Mouse (Mus musculus): Measurements from ENCODE around the gene Ube2o.

- no peak for TF ChIP-seq CTCF (IDR thresholded peaks at IDR 0.05; ENCODE audit: low read depth)
- no peak for TF ChIP-seq EP300 (IDR thresholded peaks at IDR 0.05; ENCODE audit: low read depth)
Observed at GRCm38 (mm10) chr11:116528636-116529320, 52.5 kb downstream of the Ube2o start.
